Mouse (Mus musculus) naive thymus-derived CD4-positive, alpha-beta T cell, adult 5 months (primary cell): ENCODE data around the gene Med4. TPM values are rescaled to one million over a fixed set of nuclear protein-coding genes. Genes with fewer than 3 reads are reported as not detected.

Source experiments
- polyA plus RNA-seq: library from polyadenylated mRNA; unstranded; fragments of 100-300 nt; shearing (Covaris generic); gene quantifications from one replicate; pipeline ENCODE4 v1.2.1, GENCODE M21; 2017

Med4 gene
- polyA plus RNA-seq: 94.2 TPM

GRCm38 (mm10) chr14:73509765-73510423 is at the start of gene Med4:
TSS of gene Med4 (plus strand) at chr14:73510025.

GRCm38 (mm10) chr14:73524766-73525448 is 15.1 kb downstream of the Med4 start, which contains the start of gene Sucla2:
TSS of gene Sucla2 (plus strand) at chr14:73525319.

DNA sequence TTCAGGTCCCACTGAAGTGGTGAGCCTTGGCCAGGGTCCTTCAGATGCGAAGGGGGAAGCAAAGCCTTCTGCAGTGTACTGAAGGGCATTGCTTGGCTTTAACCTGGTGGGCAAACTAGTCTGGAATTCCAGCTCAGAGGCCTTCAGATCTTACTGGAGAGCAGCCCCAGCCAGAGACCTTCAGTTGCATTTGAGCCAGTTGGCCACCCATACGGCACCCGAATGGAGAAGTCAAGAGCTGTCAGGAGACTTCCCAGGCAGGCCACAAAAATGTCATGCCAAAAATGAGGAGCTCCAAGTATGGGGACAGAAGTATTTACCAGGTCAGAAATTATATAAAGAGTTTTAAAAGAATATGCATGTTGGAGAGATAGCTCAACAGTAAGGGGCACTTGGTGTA is 38.2 kb downstream of the Med4 start, which contains the start of gene Nudt15:
Nudt15 (minus strand) TSS at position 192 of the 400 bp plus-strand sequence.

Other genes starting within 250 kb of the Med4 start
- 66.4 TPM for gene Rb1, start 184.2 kb upstream of the Med4 start, polyA plus RNA-seq
- gene Itm2b, start 124.7 kb upstream of the Med4 start, polyA plus RNA-seq: 1,116 TPM
- 50.7 TPM for gene Sucla2, start 15.3 kb downstream of the Med4 start, polyA plus RNA-seq
- 10.8 TPM for gene Nudt15, start 38.2 kb downstream of the Med4 start, polyA plus RNA-seq
- not detected for gene Gm21750, start 151.2 kb downstream of the Med4 start, polyA plus RNA-seq